Mouse (Mus musculus) thymus, postnatal 4 days (tissue): Measurements from ENCODE around the gene Itgb5.

Experiments used
- DNase-seq: peaks from one replicate; pipeline ENCODE4 v3.0.0; 2021

The Itgb5 gene

DNA sequence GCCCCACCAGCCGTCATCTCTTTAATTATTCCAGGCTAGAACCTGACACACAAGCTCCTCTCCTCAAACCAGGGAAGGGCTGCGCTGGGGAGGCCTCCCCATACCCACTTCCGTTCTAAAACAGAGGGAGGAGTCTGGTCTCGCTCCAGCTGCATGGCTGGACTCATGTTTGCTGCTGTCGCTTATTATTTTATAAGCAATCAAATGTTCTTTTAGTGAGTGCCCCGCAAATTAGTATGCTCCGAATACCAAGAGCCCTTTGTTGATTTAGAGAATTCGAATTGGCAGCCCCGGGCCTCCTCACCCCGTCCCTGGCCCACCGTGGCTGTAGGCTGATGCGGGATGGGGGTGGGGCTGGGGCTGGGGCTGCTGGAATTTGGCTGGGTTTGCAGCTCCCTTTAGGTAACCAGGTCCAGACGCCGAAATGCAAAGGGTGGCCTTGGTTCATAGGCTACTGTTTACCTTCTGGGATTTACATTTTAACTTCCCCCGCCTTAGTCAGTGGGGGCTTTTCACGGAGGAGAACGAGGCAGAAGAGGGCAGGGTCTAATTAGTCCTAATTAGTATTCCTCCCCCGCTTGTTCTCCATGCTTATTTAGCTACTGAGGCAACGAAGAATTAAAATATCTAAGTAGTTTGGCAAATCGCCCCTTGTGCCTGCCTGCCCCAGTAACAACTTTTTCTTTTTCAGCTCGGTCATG lies 3.4 kb downstream of the Itgb5 start:
- DNase-seq = peak; percentile 63

DNA sequence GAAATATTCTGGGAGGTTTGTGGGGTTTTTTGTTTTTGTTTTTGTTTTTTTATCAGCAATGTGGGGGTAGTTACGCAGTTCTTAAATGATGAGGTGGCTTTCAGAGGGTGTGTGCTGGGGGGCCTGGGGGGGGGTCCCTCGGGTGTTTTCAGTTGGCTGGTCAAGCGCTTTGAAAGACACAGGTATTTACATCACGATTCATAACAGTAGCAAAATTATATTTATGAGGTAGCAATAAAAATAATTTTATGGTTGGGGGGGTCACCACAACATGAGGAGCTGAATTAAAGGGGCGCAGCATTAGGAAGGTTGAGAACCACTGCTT lies 3.9 kb downstream of the Itgb5 start:
- no peak for DNase-seq

DNA sequence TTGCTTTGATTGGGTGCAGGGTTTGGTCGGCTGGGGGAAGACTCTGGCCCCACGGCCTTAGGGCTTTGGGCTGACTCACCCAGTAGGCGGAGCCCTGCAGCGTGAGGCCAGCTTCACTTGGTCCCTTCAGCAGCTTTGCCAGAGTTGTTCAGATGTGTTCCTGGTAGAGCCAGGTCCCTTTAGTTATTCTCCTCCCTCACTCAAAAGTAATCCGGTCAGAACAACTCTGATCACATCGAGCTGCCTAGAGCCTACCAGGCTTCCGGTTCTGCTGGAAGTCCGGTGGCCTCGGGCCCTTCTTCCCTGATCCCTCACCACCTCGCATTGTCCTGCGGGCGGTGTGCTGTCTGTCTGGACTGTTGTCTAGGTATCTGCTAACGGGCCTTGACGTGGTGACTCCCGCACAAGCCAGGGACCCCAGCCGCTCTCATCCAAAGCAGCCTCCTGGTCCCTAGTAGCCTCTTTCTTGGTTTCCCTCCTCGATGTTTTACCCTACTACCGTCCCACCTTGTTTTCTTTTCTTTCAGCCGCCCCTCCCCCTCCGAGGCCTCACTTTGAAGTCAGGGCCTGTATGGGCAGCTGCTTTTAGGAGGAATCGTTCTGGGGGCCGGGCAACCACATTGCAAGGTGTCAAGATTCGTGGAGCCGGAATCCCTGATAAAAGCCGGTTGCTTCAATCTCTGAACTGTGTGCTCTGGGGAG lies 4.5 kb downstream of the Itgb5 start:
- DNase-seq = peak; percentile 35

DNA sequence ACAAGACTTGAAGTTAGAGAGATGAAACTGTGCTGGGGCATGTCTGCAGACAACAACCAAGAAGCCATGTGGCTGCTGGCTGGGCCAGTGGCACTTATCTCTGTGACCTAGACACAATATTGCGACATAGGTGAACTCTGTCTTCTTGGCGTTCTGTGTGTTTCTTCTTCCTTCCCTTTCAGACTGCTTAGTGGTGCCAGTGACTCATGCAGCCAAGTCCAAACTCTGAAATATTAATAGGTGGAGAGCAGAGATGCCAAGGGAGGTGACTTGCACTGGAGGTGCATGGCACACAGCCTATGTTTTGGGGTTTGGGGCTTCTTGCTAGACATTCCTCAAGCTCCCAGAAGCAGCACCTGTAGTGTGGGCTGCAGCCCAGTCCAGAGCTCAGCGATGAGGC lies 7.2 kb downstream of the Itgb5 start:
- no peak for DNase-seq

DNA sequence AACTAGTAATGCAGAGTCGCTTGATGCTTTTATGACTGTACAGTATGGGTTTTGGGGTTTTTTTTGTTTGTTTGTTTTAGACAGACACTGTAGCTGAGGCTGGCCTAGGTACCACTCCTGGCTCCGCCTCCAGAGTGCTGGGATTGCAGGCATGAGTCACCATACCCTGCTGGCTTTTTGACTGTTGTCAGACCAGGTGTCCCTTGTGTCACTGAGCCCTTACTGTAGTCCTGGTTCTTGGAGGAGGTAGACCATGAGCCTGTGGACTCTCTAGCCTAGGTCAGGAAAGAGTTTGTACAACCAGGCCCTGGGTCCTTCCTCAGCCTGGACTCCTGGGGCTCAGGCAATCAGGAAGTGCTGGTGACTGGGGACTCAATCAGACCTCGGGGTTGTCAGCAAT lies 7.7 kb downstream of the Itgb5 start:
- DNase-seq = no peak

DNA sequence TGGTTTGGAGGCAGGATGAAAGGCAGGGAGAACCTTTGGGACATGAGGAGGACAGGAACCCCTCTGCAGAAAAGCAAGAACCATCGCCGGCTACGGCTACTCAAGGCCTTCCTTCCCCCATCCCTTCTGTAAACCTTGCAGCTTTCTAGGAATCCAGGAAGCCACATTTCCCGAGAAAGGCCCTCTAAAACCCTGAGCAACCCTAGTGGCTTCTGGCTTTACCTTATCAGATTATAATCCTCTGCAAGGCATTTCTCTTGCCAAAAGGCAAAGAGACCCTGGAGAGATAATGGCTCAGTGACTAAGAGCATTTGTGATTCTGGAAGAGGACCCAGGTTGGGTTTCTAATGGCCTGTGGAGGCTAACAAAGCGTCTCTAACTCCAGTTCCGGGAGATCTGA lies 11.2 kb downstream of the Itgb5 start:
- DNase-seq = no peak

DNA sequence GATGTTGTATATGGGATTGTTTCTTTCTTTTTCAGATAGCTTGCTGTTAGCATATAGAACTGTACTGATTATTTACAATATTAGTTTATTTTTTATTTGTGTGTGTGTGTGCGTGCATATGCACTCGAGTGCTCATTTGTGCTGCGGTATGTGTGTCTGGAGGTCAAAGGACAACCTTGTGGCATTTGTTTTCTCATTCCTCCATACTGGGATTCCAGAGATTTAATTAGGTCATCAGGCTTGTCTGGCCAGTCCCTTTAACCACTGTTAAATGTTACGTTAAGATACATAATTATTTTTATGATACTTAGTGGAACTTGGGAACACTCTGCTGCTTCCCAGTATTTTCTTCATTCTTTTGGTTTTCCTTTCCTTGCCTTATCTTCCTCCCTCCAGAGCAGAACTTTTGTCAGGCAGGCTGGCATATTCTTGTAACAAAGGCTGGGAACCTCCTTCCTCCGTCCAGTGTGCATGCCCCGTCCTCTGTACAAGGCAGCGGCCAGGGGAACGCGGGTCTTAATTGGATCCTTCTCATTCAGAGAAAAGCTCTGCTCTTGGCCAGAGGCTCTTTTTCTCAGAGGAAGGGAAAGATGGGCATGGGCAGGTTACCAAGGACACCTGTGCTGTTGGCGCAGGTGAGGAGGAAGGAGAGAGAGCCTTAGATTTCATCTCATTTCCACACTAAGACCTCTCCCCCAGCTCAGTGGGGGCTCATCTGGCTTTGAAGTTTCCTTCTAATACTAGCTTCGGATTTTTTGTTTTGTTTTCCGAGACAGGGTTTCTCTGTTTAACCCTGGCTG lies 12.8 kb downstream of the Itgb5 start:
- no peak for DNase-seq

DNA sequence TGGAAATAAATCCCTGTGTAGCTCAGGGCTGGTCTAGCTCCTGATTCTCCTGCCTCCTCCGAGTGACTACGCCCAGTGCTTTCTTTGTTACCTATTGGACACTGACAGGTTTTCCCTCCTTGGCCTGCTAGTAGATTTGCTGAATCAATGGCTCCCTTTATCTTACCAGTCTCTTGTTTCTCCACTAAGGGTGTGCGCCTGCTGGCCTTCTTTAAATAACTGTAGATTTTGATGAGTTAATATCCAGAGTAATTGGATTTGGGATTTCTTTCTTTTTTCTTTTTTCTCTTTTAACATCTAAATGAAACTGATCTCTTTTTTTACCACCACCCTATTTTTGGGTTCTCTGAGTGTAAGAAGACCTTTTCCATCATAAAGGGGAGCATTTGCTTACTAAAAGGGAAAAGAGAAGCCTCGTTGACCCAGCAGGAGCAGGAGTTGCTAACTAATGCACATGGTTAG lies 14.7 kb downstream of the Itgb5 start:
- no peak for DNase-seq

DNA sequence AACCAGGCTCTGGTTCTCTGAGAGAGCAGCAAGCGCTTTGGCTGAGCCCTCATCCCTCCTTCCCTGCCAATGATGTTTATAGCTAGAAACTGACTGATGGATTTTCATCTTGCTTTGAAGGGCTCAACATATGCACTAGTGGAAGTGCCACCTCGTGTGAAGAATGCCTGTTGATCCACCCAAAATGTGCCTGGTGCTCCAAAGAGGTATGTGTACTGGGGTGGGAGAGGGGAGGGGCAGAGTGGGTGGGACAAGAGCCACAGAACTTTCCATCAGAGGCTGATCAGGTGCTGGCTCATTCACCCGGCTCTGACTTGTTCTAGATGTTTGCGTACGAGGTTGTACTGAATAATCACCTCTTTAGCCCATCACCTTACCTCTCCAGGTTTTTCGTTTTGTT lies 15.4 kb downstream of the Itgb5 start:
- no peak for DNase-seq

DNA sequence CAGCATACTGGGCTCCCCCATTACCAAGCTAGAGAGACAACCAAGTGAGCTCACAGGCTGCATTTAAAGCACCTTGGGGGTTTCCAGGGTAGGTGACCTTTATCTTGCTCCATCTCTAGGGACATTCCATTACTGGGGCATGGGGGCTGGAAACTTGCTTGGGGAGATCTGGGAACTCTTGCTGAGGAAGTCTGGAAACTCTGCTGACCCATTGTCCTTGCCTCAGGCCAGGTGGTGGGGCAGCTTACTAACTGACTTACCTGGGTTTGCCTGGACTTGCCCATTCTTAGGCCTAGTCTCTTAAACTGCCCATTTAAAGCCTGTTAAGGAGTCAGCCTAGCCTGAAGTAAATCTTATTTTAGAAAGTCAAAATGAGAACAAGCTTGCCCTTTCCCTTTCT lies 23.8 kb downstream of the Itgb5 start:
- no peak for DNase-seq

DNA sequence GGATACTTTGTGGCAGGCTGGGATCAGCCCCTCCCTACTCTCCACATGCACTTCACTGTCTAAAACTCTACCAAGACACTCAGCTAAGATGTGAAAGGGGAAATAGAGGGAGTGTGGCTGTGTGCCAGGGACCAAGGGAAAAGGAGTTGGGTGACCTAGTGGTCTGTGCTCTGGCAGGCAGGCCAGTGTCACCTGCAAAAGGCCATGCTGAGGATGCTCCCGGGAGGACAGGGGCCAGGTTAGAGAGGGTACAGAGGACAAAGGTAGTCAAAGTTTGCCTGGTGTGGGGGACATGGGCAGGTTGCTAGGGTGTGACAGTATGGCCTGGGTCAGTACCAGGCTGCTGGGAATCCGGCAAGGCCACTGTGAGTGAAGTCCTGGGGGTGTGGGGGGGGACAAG lies 29.3 kb downstream of the Itgb5 start:
- DNase-seq = no peak

DNA sequence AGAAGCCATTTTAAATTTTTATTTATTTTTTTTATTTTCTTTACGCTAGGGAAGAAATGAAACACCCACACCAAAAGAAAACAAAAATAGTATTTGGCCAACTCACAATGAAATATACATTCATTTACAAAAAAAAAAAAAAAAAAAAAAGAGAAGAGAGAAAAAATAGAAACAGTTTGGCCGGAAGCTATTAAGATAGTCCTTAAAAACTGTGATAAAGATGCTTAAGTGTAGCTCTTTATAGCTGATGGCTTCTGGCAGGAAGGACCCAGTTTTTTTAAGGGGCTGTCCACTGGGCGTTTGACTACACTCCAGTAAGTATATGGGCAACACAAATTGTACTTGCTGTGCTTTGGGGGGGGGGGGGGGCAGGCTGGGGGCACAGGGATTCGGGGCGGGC lies 29.9 kb downstream of the Itgb5 start:
- no peak for DNase-seq

DNA sequence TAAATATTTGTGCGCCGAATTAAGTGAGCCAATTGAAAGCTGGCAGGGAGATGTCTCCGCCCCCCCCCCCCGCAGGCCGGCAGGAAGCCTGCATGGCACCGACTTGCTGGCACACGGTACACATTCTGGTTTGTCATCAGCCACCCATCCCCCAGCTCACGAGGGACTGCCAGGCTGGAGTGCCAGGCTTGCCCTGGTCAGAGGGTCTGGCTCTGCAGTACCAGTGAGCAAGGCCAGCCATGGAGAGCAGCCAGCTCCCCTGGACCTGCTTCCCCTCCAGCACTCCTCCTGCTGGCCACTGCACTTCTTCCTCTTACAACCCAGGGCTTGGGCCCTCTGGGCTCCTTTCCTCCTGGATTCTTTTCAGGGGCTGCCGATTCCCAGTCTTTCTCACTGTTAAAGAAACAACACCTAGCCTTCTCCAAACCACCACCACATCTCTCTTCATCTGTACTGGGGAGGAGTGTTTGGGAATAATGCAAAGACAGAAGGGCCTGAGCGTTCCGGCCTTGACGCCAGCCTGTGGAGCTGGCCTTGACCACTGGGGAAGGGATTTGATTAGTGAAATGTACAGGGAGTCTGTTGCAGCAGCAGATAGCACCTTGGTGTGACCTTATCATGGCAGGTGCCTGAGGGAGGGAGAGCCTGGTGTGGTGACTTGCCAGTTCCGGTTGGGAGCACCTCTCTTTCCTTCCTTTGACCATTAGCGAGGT lies 30.7 kb downstream of the Itgb5 start:
- DNase-seq = peak; percentile 22

DNA sequence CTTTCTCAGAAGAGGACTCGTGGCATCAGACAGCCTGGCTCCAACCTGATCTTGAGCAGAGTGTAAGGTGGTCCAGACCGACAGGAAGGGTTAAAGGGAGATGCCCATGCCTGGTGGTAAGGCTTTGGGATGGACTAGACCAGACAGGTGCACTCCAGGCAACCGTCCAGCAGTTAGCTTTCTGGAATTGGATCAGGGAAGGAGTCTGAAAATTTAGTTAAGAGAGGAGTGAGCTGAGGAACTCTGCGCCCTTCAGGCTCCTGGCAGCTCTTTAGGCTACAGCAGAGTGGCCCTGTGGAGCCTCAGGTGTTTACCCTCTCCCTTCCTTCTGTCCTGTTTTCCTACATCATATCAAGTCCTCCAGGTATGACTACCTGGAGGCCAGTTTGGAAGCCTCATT lies 32.9 kb downstream of the Itgb5 start:
- no peak for DNase-seq

DNA sequence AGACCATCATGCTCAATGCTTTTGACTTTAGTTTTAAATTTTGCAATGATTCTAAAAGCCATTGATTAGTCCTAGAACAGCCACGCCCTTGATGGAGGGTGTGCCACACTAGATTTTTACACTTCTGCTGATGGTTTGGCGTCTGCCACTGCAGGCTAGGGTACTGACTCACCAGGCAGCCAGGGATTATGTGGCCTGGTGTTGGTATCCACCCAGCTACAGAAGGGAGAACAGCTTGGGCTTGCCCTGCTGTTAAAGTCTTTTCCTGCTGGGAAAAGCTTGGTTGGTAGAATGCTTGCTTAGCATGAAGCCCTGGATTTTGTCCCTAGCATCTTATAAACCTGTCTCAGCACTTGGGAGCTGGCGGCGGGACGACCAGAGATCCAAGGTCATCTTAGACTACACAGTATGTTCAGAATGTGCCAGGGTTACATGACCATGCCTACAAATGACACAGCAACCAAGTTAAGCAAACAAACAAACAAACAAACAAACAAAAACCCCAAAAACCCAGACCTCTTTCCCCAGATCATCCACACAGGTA lies 33.8 kb downstream of the Itgb5 start:
- DNase-seq = no peak

DNA sequence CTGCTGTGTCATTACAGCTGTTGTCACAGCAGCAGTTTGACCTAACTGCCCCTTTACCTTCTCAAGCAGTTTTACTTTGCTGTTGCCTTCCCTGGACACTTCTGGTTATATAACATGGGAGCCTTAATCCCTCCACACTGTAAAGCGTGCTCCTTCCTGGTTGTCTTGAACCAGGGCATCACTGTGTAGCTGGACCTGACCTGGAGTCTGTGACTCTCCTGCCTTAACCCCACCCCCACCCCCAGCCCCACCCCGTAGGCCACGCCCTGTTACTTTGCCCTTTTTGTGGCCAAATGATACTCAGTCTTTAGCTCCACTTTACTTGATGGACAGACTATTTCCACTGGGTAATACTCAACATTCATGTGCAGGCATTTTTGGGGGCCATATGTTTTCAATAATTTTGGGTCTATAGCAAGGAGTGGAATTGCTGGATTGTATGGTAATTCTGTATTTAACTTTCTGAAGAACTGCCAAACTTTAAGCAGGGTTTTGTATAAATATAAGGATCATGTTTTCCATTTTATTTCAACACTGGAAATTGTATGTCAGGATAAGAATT lies 40.8 kb downstream of the Itgb5 start:
- no peak for DNase-seq

DNA sequence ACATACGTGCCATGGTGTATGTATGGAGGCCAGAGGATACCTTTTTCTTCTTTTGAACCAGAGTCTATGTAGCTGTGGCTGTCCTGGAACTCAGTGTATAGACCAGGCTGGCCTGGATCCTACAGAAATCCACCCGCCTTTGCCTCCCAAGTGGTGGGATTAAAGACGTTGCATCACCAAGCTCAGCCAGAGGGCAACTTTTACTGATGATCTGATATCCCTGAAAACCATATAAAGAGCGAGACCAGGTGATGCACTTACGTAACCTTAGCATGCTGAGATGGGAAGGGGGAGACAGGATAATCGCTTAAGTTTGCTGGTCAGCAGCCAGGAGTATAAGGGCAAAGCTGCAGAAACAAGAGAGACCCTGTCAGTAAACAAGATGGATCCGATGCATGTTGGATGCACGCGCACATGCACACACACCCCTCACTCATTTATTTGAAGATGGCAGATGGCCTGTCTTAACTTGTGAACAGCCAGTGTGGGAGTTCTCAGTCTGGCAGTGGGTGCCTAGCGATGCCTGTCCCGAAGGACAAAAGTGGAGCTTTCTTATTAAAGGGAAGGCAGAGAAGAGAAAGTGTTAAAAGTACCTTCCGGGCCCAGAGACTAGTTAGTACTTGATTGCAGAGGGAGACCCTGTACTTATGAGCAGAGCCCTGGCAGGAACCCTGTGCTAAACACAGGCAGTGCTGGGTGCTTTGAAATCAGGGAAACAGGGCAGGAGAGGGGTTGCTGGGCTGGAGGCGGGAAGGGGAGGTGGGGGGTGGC lies 41.7 kb downstream of the Itgb5 start:
- no peak for DNase-seq

DNA sequence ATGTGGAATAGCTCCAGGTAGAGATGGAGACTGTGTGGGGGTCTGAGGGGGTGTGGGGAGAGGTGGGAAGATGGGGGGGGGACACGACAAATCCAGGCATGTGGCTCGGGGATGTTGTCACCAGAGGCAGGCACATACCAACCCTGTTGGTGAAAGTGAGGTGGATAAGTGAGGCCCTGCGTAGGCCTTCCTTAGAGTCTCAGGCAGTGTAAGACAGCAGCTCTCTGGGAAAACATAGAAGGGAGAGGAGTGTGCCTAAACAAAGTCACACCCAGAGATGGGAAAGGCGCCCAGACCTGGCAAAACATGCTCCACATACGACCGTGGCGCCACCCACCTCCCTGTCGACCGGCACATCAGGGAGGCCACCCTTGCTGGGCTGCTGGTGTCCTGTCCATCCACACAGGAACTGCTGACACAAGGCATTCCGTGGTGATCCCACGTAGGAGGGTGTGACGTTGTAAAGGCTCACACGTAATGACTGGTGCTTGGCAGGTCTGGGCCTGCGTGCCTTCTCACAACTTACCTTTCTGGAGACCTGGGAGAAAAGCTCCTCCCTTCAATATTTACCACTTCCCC lies 42.5 kb downstream of the Itgb5 start:
- DNase-seq = no peak

DNA sequence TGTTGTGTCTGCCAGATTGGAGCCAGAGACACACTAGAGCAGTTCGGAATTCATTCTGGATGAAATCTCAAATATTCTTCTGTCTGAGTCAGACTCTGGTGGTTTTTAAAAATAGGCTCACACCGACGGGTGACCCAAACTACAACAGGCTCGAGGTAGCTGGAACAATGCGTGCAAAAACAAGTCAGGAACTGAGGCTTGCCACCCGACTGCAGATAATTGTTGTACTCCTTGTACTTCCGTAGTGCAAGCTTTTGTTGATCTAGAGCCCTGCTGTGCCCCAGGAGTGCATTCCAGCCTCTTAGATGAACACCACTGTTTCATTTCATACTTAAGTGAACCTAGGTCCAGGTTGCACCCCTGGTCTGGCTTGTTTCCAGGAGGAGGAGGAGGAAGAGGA lies 43.8 kb downstream of the Itgb5 start:
- DNase-seq = no peak

DNA sequence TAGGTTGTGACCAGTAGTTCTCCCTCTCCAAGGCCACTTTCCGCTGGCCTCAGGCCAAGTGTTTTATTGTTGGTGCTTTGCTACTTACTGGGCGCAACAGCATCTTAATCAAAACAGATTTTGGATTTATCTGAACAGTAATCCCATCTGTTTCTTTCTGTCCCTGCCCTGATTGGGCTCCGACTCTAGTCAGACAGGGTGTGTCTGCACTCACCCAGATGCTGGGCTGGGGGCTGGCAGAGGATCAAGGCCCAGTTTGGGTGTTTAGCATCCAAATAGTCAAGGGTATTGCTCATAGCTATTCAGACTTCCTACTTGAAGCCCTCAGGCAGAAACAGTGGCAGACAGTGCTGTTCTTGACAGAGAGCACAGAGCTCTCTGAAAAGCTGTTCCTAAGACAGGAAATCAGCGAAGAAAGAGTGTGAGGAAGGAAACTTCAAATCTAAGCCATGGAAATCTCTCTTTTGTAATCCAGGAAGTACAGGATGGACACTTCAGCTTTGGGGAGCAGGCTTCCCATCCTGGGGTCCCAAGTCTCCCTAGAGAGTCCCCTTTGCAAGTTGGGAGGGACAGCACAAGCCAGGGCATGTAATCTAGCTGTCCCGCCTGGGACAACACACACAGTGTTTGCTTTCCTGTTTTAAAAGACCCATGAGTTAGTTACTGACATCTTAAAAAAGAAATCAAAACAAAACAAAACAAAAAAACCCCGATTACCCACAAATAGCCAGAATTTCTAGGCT lies 48.7 kb downstream of the Itgb5 start:
- DNase-seq = no peak

DNA sequence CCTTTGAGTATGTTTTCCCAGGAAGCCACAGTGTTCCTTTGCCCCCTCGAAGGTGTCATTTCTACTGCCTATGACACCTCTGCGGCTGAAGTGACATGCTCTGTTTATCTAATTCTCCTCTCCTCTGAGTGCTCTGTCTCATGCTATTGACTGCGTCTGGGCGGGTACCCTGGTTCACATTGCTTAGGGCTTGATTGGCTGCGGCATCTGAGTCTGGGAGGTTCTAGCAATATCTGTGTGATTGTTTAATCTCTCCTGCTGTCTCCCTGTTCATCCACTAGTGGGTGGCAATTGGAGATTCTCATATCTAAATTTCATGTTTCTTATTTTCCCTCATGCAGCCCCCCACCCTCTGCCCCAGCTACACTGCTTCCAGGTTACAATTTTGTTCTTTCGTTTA lies 49.6 kb downstream of the Itgb5 start:
- DNase-seq = no peak
